Mouse (Mus musculus): ENCODE results near the gene Entpd8. TPM values are rescaled to one million over a fixed set of nuclear protein-coding genes. Genes with fewer than 3 reads are reported as not detected.

The Entpd8 gene
- polyA plus RNA-seq, 1 experiment from 2014 or later, result 1.2 TPM

- Histone ChIP-seq H3K4me2 (peak overlapping the region; percentile 21; the same call in 1 of the 2 replicates), H3K4me1 (peaks cover 38% of the 10 kb centered on the region), H3K27ac (no peak overlapping the region), H3K9ac (0 out of 2 replicates have a peak overlapping the region, but pooled peaks have one; percentile 3), H3K4me3 (no peak overlapping the region), H3K9me3 (replicated peaks) (no peaks in the 10 kb centered on the region), H3K27me3 (replicated peaks) (no peaks in the 10 kb centered on the region; the same call in 1 of the 2 replicates), H3K36me3 (no peaks in the 10 kb centered on the region)
- ATAC-seq, result peak; percentile 55
- 38% methylated on average over 5 of the region's 5 CpGs for WGBS (ENCODE audit: insufficient replicate concordance)
Measured at GRCm38 (mm10) chr2:25123527-25123926, 43.4 kb downstream of the Entpd8 start.

DNA sequence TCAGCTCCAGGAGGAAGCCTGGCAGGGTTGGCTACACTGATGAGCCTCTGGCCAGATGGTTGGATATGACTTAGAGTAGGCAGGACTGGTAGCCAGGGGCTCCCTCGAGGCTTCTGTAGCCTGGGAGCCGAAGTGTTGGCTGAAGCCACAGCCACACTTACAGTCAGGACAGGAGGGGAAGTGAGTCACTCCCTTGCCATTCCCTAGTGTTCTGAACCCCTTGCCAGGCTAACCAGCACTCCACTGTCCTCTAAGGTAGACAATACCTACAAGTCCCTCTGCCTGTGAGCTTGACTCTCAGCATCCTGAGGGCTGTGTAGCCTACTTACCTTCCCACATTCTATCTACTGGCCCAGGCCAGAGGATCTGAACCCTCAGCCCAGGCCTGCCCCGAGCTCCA is 44.3 kb downstream of the Entpd8 start:
- Histone ChIP-seq H3K27ac (no peak overlapping the region), H3K4me1 (peaks cover 40% of the 10 kb centered on the region), H3K4me2 (no peak overlapping the region), H3K9ac (no peak overlapping the region), H3K9me3 (replicated peaks) (no peaks in the 10 kb centered on the region), H3K4me3 (no peak overlapping the region), H3K27me3 (replicated peaks) (no peaks in the 10 kb centered on the region; the same call in 1 of the 2 replicates), H3K36me3 (no peaks in the 10 kb centered on the region)
- 45% methylated on average over 3 of the region's 3 CpGs for WGBS (ENCODE audit: insufficient replicate concordance)
- no peak for ATAC-seq

DNA sequence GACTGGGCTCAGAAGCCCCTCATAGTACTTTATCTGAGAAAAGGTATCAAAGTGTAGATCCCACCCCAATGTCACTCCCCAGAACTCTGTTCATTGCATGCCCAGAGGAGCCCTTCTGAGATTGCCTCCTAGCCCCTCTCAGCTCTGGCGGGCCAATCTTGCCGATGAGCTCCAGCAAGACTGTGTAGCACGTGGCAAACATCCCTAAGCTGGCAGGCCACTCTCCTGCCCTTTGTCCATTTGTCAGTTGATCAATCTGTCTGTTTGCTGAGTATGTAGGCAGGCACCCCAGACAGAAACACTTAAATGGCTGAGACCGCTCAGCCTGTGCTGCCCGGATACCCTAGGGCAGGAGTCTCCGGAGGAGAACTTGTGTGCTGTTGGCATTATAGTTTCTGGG is 45.0 kb downstream of the Entpd8 start:
- no peak overlapping the region for H3K4me2 ChIP-seq
- H3K27ac ChIP-seq, result no peak overlapping the region
- no peaks in the 10 kb centered on the region for H3K9me3 ChIP-seq (replicated peaks)
- H3K4me3 ChIP-seq, result no peak overlapping the region
- no peak overlapping the region for H3K9ac ChIP-seq
- no peak for ATAC-seq
- H3K36me3 ChIP-seq, result no peaks in the 10 kb centered on the region
- H3K27me3 ChIP-seq (replicated peaks), result no peaks in the 10 kb centered on the region; the same call in 1 of the 2 replicates
- WGBS (ENCODE audit: insufficient replicate concordance), result 85% methylated on average over 6 of the region's 6 CpGs
- H3K4me1 ChIP-seq, result peaks cover 42% of the 10 kb centered on the region

DNA sequence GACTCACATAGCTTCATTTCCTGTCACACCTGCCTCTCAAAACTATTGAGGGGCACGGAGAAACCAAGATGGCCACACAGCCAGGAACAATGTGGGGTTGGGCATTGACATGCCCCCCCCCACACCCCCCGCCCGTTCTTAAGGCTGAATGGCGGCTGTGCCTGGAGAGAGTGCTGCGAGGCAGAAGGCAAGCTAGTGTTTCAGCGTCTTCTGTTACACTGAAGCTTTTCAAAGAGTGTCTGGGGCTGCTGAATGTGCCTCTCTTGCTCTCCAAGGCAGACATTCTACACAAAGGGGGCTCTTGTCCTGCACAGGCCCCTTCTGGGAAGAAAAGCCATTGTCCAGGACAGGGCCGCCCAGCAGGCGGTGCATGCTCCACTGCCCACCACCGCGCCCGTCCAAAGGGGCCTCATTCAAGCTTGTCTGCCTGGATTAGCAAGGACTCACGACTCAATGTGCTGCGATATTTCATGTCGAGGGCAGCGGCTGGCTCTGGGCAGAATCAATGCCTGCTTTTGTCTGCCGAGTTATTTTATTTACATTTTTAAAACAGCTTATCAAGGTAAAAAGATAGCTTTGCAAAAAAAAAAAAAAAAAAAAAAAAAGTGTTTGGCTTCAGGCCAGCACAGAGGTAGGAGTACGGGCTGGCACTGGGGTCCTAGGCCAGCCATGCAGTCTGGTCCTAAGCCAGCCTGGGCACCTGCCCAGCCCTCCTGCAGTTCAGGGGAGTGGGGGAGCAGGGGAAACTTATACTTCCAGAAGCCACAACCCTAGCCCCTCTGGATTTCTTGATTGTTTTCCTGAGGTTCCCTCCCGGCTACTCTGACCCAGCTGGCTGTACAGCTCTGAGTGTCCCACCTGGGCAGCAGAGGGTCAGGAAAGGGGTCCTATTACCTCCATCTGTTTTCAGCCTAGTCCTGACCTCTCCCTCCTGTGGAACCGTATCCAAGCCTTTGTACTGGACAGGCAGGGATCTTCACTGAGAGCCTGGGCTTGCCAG is 46.2 kb downstream of the Entpd8 start:
- H3K9me3 ChIP-seq (replicated peaks), result no peaks in the 10 kb centered on the region
- no peak for ATAC-seq
- H3K9ac ChIP-seq, result no peak overlapping the region
- H3K36me3 ChIP-seq, result no peaks in the 10 kb centered on the region
- H3K27me3 ChIP-seq (replicated peaks), result no peaks in the 10 kb centered on the region; the same call in 1 of the 2 replicates
- no peak overlapping the region for H3K4me2 ChIP-seq
- WGBS (ENCODE audit: insufficient replicate concordance), result 74% methylated on average over 19 of the region's 19 CpGs
- H3K4me1 ChIP-seq, result peaks cover 53% of the 10 kb centered on the region
- H3K4me3 ChIP-seq, result no peak overlapping the region
- H3K27ac ChIP-seq, result no peak overlapping the region

DNA sequence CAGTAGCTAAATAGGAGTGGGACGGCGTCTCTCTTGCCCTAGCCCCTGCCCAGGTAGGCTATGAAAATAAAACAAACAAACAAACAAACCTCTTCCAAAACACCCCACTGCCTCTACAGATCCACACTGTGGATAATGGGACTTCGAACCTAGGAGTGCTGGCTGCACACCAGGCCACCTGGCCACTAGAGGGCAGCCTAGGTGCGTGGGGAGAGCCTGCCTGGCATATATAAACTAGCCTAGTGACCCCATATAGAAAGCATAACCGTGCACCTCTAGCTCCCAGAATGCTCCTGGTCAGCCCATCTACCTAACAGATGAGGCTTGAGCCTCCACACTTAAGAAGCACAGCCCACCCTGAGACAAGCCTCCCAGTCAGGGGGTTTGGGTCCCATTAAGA is 47.1 kb downstream of the Entpd8 start:
- Histone ChIP-seq H3K27me3 (replicated peaks) (no peaks in the 10 kb centered on the region; the same call in 1 of the 2 replicates), H3K4me1 (peaks cover 62% of the 10 kb centered on the region), H3K4me3 (no peak overlapping the region), H3K36me3 (no peaks in the 10 kb centered on the region), H3K9me3 (replicated peaks) (no peaks in the 10 kb centered on the region), H3K27ac (no peak overlapping the region), H3K9ac (no peak overlapping the region), H3K4me2 (no peak overlapping the region)
- WGBS (ENCODE audit: insufficient replicate concordance), result 44% methylated on average over 5 of the region's 5 CpGs
- ATAC-seq, result peak; percentile 36; the same call in 1 of the 2 replicates

DNA sequence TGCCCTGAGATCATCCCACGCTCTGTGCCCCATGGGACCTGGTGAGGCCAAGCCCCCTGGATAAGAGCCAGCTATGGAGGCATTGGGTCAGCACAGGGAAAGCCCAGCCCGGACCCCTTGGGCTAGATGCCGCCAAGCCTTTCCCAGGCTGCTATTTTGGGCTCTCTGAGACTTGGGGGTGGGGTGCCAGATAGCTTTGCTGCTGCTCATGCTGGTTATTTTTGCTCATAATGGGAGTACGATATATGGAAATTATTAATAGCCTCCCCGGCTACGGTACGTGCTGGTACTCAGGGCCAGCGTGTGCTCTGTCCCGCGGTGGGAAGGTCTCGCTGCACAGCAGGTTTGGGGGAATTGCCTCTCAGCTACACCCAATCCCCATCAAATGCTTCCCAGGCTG is 48.0 kb downstream of the Entpd8 start:
- Histone ChIP-seq H3K4me3 (no peak overlapping the region), H3K4me2 (no peak overlapping the region), H3K9me3 (replicated peaks) (no peaks in the 10 kb centered on the region), H3K27ac (no peak overlapping the region), H3K27me3 (replicated peaks) (no peaks in the 10 kb centered on the region; the same call in 1 of the 2 replicates), H3K4me1 (peaks cover 59% of the 10 kb centered on the region), H3K36me3 (no peaks in the 10 kb centered on the region), H3K9ac (no peak overlapping the region)
- no peak for ATAC-seq
- WGBS (ENCODE audit: insufficient replicate concordance), result 85% methylated on average over 11 of the region's 11 CpGs

DNA sequence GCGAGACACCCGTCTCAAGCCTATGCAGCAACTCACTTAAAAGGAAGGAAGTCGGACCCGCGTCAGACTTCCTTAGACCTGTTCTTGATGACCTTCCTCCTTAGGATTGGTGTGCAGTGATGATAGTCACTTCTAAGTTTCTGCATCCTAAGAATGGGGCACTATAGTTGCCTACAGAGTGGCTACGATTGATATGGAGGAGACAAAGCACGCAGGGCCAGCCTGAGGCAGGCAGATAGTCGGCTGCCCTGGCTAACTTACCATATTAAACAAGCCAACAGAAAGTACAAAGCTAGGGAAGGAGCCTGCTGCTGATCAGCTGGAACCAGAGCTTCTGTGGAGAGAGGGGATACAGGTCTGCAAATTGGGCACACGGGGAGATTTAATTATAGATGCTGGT is 51.5 kb downstream of the Entpd8 start:
- no peak overlapping the region for H3K4me3 ChIP-seq
- peak; percentile 84 for ATAC-seq
- H3K4me2 ChIP-seq, result peak overlapping the region; percentile 24
- H3K36me3 ChIP-seq, result no peaks in the 10 kb centered on the region
- H3K27me3 ChIP-seq (replicated peaks), result no peaks in the 10 kb centered on the region
- no peaks in the 10 kb centered on the region for H3K9me3 ChIP-seq (replicated peaks)
- H3K4me1 ChIP-seq, result peaks cover 56% of the 10 kb centered on the region
- H3K27ac ChIP-seq, result peak overlapping the region; percentile 45; the same call in 1 of the 2 replicates
- 16% methylated on average over 9 of the region's 9 CpGs for WGBS (ENCODE audit: insufficient replicate concordance)
- H3K9ac ChIP-seq, result no peak overlapping the region

Small RNA genes lying within 50 kb of the gene (microRNA-seq; reads per million reads assigned to microRNA genes)
- gene Gm24328, result not detected
- gene Mir7664, result not detected

Other genes with a start within 250 kb of the Entpd8 start
- gene Ehmt1, start 160.7 kb upstream of the Entpd8 start, polyA plus RNA-seq (2016; fragmentation: Nextera tagmentation; extraction: Ambion mirVana), result 30.7 and 31.7 TPM in 2 replicates
- 20.2 and 21.8 TPM in 2 replicates for gene Arrdc1, start 145.1 kb upstream of the Entpd8 start, polyA plus RNA-seq (2016; fragmentation: Nextera tagmentation; extraction: Ambion mirVana)
- gene Zmynd19, start 130.5 kb upstream of the Entpd8 start, polyA plus RNA-seq (2016; fragmentation: Nextera tagmentation; extraction: Ambion mirVana), result 19.8 and 24.0 TPM in 2 replicates
- gene Dph7, start 117.9 kb upstream of the Entpd8 start, polyA plus RNA-seq (2016; fragmentation: Nextera tagmentation; extraction: Ambion mirVana), result 14.5 and 16.6 TPM in 2 replicates
- gene Mrpl41, start 105.2 kb upstream of the Entpd8 start, polyA plus RNA-seq (2016; fragmentation: Nextera tagmentation; extraction: Ambion mirVana), result 109 and 113 TPM in 2 replicates
- 16.5 and 17.0 TPM in 2 replicates for gene Pnpla7, start 104.3 kb upstream of the Entpd8 start, polyA plus RNA-seq (2016; fragmentation: Nextera tagmentation; extraction: Ambion mirVana)
- 16.1 and 17.0 TPM in 2 replicates for gene Nsmf, start 25.9 kb upstream of the Entpd8 start, polyA plus RNA-seq (2016; fragmentation: Nextera tagmentation; extraction: Ambion mirVana)
- gene Noxa1, start 14.8 kb downstream of the Entpd8 start, polyA plus RNA-seq (2016; fragmentation: Nextera tagmentation; extraction: Ambion mirVana), result 0.64 and 0.71 TPM in 2 replicates
- 5.9 and 6.2 TPM in 2 replicates for gene Nrarp, start 100.5 kb downstream of the Entpd8 start, polyA plus RNA-seq (2016; fragmentation: Nextera tagmentation; extraction: Ambion mirVana)
- gene Tor4a, start 116.6 kb downstream of the Entpd8 start, polyA plus RNA-seq (2016; fragmentation: Nextera tagmentation; extraction: Ambion mirVana), result 7.2 and 7.4 TPM in 2 replicates
- gene Nelfb, start 131.2 kb downstream of the Entpd8 start, polyA plus RNA-seq (2016; fragmentation: Nextera tagmentation; extraction: Ambion mirVana), result 56.7 and 61.5 TPM in 2 replicates
- gene Stpg3, start 134.3 kb downstream of the Entpd8 start, polyA plus RNA-seq (2016; fragmentation: Nextera tagmentation; extraction: Ambion mirVana), result not detected in 2 replicates
- gene Fam166a, start 138.4 kb downstream of the Entpd8 start, polyA plus RNA-seq (2016; fragmentation: Nextera tagmentation; extraction: Ambion mirVana), result 1.2 TPM in 1 of 2 replicates, not detected in the other
- gene Tubb4b, start 144.4 kb downstream of the Entpd8 start, polyA plus RNA-seq (2016; fragmentation: Nextera tagmentation; extraction: Ambion mirVana), result 901 and 931 TPM in 2 replicates
- gene Slc34a3, start 154.1 kb downstream of the Entpd8 start, polyA plus RNA-seq (2016; fragmentation: Nextera tagmentation; extraction: Ambion mirVana), result 0.17 TPM in 1 of 2 replicates, not detected in the other
- 0.10 and 0.11 TPM in 2 replicates for gene Rnf224, start 156.5 kb downstream of the Entpd8 start, polyA plus RNA-seq (2016; fragmentation: Nextera tagmentation; extraction: Ambion mirVana)
- gene Rnf208, start 162.0 kb downstream of the Entpd8 start, polyA plus RNA-seq (2016; fragmentation: Nextera tagmentation; extraction: Ambion mirVana), result 1.8 and 2.4 TPM in 2 replicates
- not detected in 2 replicates for gene Cysrt1, start 162.1 kb downstream of the Entpd8 start, polyA plus RNA-seq (2016; fragmentation: Nextera tagmentation; extraction: Ambion mirVana)
- 4.4 and 4.8 TPM in 2 replicates for gene AL732309.1, start 166.6 kb downstream of the Entpd8 start, polyA plus RNA-seq (2016; fragmentation: Nextera tagmentation; extraction: Ambion mirVana)
- 16.2 and 17.3 TPM in 2 replicates for gene Tmem203, start 175.1 kb downstream of the Entpd8 start, polyA plus RNA-seq (2016; fragmentation: Nextera tagmentation; extraction: Ambion mirVana)
- 7.9 and 9.0 TPM in 2 replicates for gene Tprn, start 182.3 kb downstream of the Entpd8 start, polyA plus RNA-seq (2016; fragmentation: Nextera tagmentation; extraction: Ambion mirVana)
- gene Ssna1, start 192.1 kb downstream of the Entpd8 start, polyA plus RNA-seq (2016; fragmentation: Nextera tagmentation; extraction: Ambion mirVana), result 164 and 179 TPM in 2 replicates
- gene Anapc2, start 192.2 kb downstream of the Entpd8 start, polyA plus RNA-seq (2016; fragmentation: Nextera tagmentation; extraction: Ambion mirVana), result 63.6 and 65.3 TPM in 2 replicates
- not detected in 2 replicates for gene Tmem210, start 207.8 kb downstream of the Entpd8 start, polyA plus RNA-seq (2016; fragmentation: Nextera tagmentation; extraction: Ambion mirVana)
- gene Lrrc26, start 209.6 kb downstream of the Entpd8 start, polyA plus RNA-seq (2016; fragmentation: Nextera tagmentation; extraction: Ambion mirVana), result not detected in 2 replicates
- 0.24 and 0.41 TPM in 2 replicates for gene Grin1, start 238.9 kb downstream of the Entpd8 start, polyA plus RNA-seq (2016; fragmentation: Nextera tagmentation; extraction: Ambion mirVana)

Measured in liver, embryonic 12.5 days (tissue).